Mouse (Mus musculus): ENCODE measurements around the gene Vat1. TPM values are rescaled to one million over a fixed set of nuclear protein-coding genes. Genes with fewer than 3 reads are reported as not detected.
"Not testable (repeated sequence)": the region's sequence is repeated elsewhere in the genome, so short reads cannot be mapped to it uniquely, and the experiment has no call there.

Gene Vat1
- polyA plus RNA-seq, 1 experiment from 2014 or later: 39.7 TPM

- not testable (repeated sequence) for H3K36me3 ChIP-seq; H3K9ac ChIP-seq; H3K9me3 ChIP-seq; H3K4me2 ChIP-seq (replicated peaks); ATAC-seq (ENCODE audit: low FRiP score, low read depth); H3K4me1 ChIP-seq; H3K27ac ChIP-seq; H3K27me3 ChIP-seq; H3K4me3 ChIP-seq
- WGBS: 84% methylated on average over 4 of the region's 4 CpGs
Measured at GRCm38 (mm10) chr11:101476361-101476760, 10.3 kb upstream of the Vat1 start.

- H3K36me3 ChIP-seq: no peaks in the 10 kb centered on the region; the same call in 1 of the 2 replicates
- 80% methylated on average over 5 of the region's 5 CpGs for WGBS
- peaks cover 4% of the 10 kb centered on the region; the same call in 1 of the 2 replicates for H3K4me1 ChIP-seq
- no peak for ATAC-seq (ENCODE audit: low FRiP score, low read depth)
- no peak overlapping the region for H3K4me3 ChIP-seq
- no peak overlapping the region for H3K9ac ChIP-seq
- H3K27me3 ChIP-seq: peaks cover 9% of the 10 kb centered on the region; the same call in 1 of the 2 replicates
- H3K4me2 ChIP-seq (replicated peaks): no peak overlapping the region
- no peaks in the 10 kb centered on the region for H3K9me3 ChIP-seq
- no peak overlapping the region for H3K27ac ChIP-seq
Measured at GRCm38 (mm10) chr11:101474298-101474697, 8.3 kb upstream of the Vat1 start.

- not testable (repeated sequence) for H3K4me1 ChIP-seq; H3K27ac ChIP-seq; H3K36me3 ChIP-seq; H3K4me3 ChIP-seq; H3K4me2 ChIP-seq (replicated peaks); H3K27me3 ChIP-seq; ATAC-seq (ENCODE audit: low FRiP score, low read depth); H3K9me3 ChIP-seq; H3K9ac ChIP-seq
- WGBS: 72% methylated on average over 1 of the region's 1 CpGs
Measured at GRCm38 (mm10) chr11:101473686-101474085, 7.7 kb upstream of the Vat1 start.

- Histone ChIP-seq H3K4me2 (replicated peaks) (no peak overlapping the region), H3K4me3 (no peak overlapping the region), H3K9ac (no peak overlapping the region), H3K27me3 (peaks cover 3% of the 10 kb centered on the region; the same call in 1 of the 2 replicates), H3K4me1 (peaks cover 13% of the 10 kb centered on the region), H3K27ac (no peak overlapping the region), H3K36me3 (no peaks in the 10 kb centered on the region; the same call in 1 of the 2 replicates), H3K9me3 (no peaks in the 10 kb centered on the region)
- no peak for ATAC-seq (ENCODE audit: low FRiP score, low read depth)
- 42% methylated on average over 7 of the region's 7 CpGs for WGBS
Measured at GRCm38 (mm10) chr11:101472336-101472735, 6.3 kb upstream of the Vat1 start.

- H3K27ac ChIP-seq: no peak overlapping the region
- H3K27me3 ChIP-seq: peaks cover 3% of the 10 kb centered on the region; the same call in 1 of the 2 replicates
- H3K36me3 ChIP-seq: no peaks in the 10 kb centered on the region; the same call in 1 of the 2 replicates
- H3K4me3 ChIP-seq: no peak overlapping the region
- no peaks in the 10 kb centered on the region for H3K9me3 ChIP-seq
- 69% methylated on average over 3 of the region's 3 CpGs for WGBS
- H3K4me1 ChIP-seq: peaks cover 17% of the 10 kb centered on the region
- no peak overlapping the region for H3K9ac ChIP-seq
- no peak for ATAC-seq (ENCODE audit: low FRiP score, low read depth)
- H3K4me2 ChIP-seq (replicated peaks): no peak overlapping the region
Measured at GRCm38 (mm10) chr11:101471926-101472325, 5.9 kb upstream of the Vat1 start.

GRCm38 (mm10) chr11:101470206-101470605 is 4.2 kb upstream of the Vat1 start:
- peaks cover 3% of the 10 kb centered on the region; the same call in 1 of the 2 replicates for H3K27me3 ChIP-seq
- no peak overlapping the region for H3K27ac ChIP-seq
- no peak for ATAC-seq (ENCODE audit: low FRiP score, low read depth)
- H3K4me1 ChIP-seq: peaks cover 17% of the 10 kb centered on the region
- no peak overlapping the region for H3K9ac ChIP-seq
- 75% methylated on average over 7 of the region's 7 CpGs for WGBS
- no peaks in the 10 kb centered on the region for H3K9me3 ChIP-seq
- H3K36me3 ChIP-seq: no peaks in the 10 kb centered on the region; the same call in 1 of the 2 replicates
- H3K4me2 ChIP-seq (replicated peaks): no peak overlapping the region
- H3K4me3 ChIP-seq: no peak overlapping the region

- peak overlapping the region; percentile 77; the same call in 1 of the 2 replicates for H3K9ac ChIP-seq
Measured at GRCm38 (mm10) chr11:101469155-101469554, 3.1 kb upstream of the Vat1 start.

GRCm38 (mm10) chr11:101468731-101469130 is 2.7 kb upstream of the Vat1 start:
- H3K4me1 ChIP-seq: peaks cover 29% of the 10 kb centered on the region
- peaks cover 3% of the 10 kb centered on the region; the same call in 1 of the 2 replicates for H3K27me3 ChIP-seq
- H3K4me3 ChIP-seq: peak overlapping the region; percentile 73
- H3K27ac ChIP-seq: no peak overlapping the region
- WGBS: 5% methylated on average over 13 of the region's 13 CpGs
- H3K9ac ChIP-seq: peak overlapping the region; percentile 77
- ATAC-seq (ENCODE audit: low FRiP score, low read depth): no peak
- H3K4me2 ChIP-seq (replicated peaks): peak overlapping the region; percentile 93
- H3K9me3 ChIP-seq: no peaks in the 10 kb centered on the region
- H3K36me3 ChIP-seq: no peaks in the 10 kb centered on the region; the same call in 1 of the 2 replicates

More at GRCm38 (mm10) chr11:101469155-101469554, 3.1 kb upstream of the Vat1 start:
- ATAC-seq (ENCODE audit: low FRiP score, low read depth): no peak
- Histone ChIP-seq H3K4me1 (peaks cover 24% of the 10 kb centered on the region), H3K4me3 (peak overlapping the region; percentile 73), H3K36me3 (no peaks in the 10 kb centered on the region; the same call in 1 of the 2 replicates), H3K9me3 (no peaks in the 10 kb centered on the region), H3K4me2 (replicated peaks) (peak overlapping the region; percentile 93), H3K27ac (no peak overlapping the region), H3K27me3 (peaks cover 3% of the 10 kb centered on the region; the same call in 1 of the 2 replicates)
- WGBS: 59% methylated on average over 4 of the region's 4 CpGs

- ATAC-seq (ENCODE audit: low FRiP score, low read depth): peak; percentile 14; the same call in 1 of the 2 replicates
- 1% methylated on average over 29 of the region's 31 CpGs for WGBS
- no peaks in the 10 kb centered on the region; the same call in 1 of the 2 replicates for H3K36me3 ChIP-seq
- peak overlapping the region; percentile 77 for H3K9ac ChIP-seq
- H3K4me3 ChIP-seq: peak overlapping the region; percentile 73
- no peak overlapping the region for H3K27ac ChIP-seq
- H3K27me3 ChIP-seq: peaks cover 3% of the 10 kb centered on the region; the same call in 1 of the 2 replicates
- H3K9me3 ChIP-seq: no peaks in the 10 kb centered on the region
- peaks cover 33% of the 10 kb centered on the region for H3K4me1 ChIP-seq
- peak overlapping the region; percentile 93 for H3K4me2 ChIP-seq (replicated peaks)
Measured at GRCm38 (mm10) chr11:101468263-101468688, 2.2 kb upstream of the Vat1 start.

GRCm38 (mm10) chr11:101467477-101468262 is 1.6 kb upstream of the Vat1 start:
- H3K36me3 ChIP-seq: peaks cover 5% of the 10 kb centered on the region; the same call in 1 of the 2 replicates
- peak; percentile 74; the same call in 1 of the 2 replicates for ATAC-seq (ENCODE audit: low FRiP score, low read depth)
- H3K4me3 ChIP-seq: peak overlapping the region; percentile 73
- H3K27ac ChIP-seq: no peak overlapping the region
- H3K4me1 ChIP-seq: peaks cover 39% of the 10 kb centered on the region
- no peaks in the 10 kb centered on the region for H3K9me3 ChIP-seq
- peak overlapping the region; percentile 93 for H3K4me2 ChIP-seq (replicated peaks)
- WGBS: under 1% methylated on average over 50 of the region's 54 CpGs
- peak overlapping the region; percentile 77 for H3K9ac ChIP-seq
- H3K27me3 ChIP-seq: peaks cover 3% of the 10 kb centered on the region; the same call in 1 of the 2 replicates

GRCm38 (mm10) chr11:101466552-101466950 is 521 bp upstream of the Vat1 start:
- H3K4me2 ChIP-seq (replicated peaks): peak overlapping the region; percentile 85
- not testable (repeated sequence) for H3K27me3 ChIP-seq; ATAC-seq (ENCODE audit: low FRiP score, low read depth); H3K9ac ChIP-seq; H3K9me3 ChIP-seq; H3K27ac ChIP-seq
- H3K36me3 ChIP-seq: peaks cover 16% of the 10 kb centered on the region
- peak overlapping the region; percentile 85 for H3K4me3 ChIP-seq
- peaks cover 44% of the 10 kb centered on the region for H3K4me1 ChIP-seq
- WGBS: 54% methylated on average over 5 of the region's 5 CpGs
